Mouse (Mus musculus) ovary, adult 18-20 months (tissue): ENCODE measurements around the gene Atxn1.

Experiments
- DNase-seq: peaks from one replicate; pipeline ENCODE4 v3.0.0; 2022; ENCODE audit warnings: low spot score, mixed read lengths

Gene Atxn1

DNA sequence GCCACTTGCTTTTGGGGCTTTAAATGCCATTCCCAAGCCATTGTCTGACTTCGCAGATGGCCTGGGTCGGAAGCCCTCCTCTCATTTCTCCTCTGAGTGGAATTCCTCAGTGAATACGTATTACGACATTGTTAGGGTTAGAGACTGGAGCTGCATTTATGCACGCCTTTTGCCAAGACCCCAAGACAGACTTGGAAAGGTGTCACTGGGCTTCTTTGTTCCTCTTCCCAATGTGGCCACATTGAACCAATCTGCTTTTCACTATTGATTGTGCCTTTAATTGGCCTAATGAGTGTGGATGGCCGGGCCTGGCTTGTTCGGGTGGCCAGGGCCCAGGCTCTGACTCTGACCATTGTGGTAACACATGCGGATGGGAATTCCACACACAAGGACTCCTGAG, 336.5 kb downstream of the Atxn1 start:
- DNase-seq: no peak

DNA sequence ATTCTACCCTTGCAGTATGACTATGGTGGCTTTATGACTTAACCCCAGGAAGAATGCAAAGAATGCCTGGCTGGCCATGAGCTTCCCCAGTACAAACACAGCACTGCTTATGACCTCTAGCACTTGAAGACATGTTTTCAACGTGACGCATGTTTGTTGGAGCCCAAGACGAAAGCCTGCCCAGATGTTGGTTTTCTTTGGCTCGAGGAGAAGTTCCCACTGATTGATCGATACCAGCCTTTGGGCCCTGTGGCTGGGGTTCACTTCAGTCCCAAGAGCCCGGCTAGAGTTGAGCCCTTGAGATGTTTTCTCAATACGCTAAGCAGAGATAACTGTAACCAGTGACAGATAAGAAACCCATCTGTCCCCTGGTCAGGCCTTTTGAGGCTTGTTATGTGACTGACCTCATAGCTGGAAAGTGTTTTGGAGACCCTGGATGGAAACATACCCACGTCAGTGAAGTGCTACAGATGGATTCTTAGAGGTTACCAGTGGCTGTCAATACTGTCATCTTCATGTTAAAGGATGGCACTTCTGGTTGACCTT, 337.5 kb downstream of the Atxn1 start:
- no peak for DNase-seq

DNA sequence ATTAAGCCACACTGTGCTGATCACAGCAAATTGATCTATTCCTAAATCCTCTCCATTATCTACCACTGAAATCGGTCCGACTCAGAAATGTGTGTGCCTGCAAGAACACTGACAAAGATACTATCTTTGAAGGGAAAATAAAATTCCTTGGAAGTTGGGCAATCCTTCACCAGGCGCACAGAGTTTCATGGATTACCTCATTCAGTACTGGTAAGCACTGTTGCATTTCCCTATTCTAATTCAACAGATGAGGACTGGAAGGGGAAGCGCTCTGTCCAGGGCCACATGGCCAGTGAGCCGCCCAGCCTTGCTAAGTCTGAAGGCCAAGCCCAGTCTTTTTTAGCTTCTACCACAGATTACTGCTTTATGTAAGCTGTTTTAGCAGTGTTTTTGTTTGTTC, 339.1 kb downstream of the Atxn1 start:
- no peak for DNase-seq

DNA sequence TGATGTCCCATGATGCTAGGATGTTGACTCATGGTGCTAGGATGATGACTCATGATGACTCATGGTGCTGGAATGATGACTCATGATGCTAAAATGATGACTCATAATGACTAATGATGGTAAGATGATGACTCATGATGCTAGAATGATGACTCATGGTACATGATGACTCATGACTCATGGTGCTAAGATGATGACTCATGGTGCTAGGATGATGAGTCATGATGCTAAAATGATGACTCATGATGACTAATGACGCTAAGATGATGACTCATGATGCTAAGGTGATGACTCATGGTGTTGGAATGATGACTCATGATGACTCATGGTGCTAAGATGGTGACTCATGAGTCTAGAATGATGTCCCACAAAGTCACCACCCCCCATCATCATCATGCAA, 341.0 kb downstream of the Atxn1 start:
- no peak for DNase-seq

DNA sequence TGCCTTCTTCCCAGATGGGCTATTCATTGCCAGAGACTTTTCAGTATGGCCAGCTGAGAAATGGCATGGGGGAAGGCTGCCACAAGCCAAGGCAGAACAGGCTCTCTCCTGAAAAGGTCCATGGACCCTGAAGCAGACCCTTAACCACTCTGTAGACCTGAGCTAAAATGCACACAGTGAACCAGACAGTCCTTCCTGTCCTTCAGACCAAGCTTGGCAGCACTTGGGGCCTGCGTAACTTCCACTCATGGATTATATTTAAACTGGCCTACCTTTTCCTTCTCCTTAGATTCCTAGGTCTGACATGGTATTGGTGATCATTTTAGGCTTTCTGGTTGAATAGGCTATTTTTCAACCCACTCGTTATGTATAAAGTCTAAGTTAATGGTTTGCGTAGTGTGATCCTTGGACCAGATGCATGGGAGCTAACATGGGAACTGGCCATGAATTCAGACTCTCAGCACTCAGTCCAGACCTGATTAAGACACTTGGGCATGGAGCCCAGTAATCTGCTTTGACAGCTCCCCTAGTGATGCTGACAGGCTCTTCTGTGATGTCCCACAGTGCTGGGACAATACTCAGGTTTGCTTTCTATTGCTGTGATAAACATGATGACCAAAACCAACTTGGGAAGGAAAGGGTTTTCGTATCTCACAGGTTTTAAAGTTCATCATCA, 341.8 kb downstream of the Atxn1 start:
- no peak for DNase-seq

DNA sequence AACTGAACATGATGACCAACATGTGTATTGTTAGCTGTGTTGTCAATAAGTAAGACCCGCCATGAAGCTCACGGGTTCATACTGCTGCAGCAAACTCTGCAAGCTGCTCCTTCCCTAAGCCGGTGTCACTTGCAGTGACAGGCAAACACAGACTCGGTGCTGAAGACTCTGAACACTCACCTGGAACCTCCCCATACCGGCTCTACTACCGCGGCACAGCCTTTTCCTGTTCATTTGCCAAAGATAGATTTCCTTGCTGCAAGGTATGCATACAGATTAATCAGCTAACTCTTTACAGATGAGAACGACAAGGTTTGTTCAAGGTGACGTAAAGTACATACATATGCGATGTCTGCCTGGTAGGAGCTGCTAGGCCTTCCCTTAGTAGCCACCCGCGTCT, 344.1 kb downstream of the Atxn1 start:
- no peak for DNase-seq

DNA sequence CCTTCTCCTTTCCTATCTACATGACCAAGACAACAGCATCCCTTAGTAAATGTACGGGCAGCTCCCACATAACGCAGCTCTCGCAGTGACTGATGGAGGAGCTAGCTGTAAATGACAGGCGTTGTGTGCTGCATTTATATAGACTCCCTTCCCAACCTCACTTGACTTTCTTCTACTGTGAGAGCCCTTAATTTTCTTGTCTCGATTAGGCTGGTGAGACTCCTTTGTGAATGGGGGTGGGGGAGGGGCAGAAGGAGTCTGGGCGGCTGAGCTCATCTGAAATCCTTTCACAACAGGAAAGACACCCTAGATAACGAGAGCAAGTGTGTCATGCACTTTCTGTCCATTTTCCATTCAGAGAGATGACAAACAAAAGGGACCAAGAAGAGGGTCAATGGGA, 344.5 kb downstream of the Atxn1 start:
- DNase-seq: no peak

DNA sequence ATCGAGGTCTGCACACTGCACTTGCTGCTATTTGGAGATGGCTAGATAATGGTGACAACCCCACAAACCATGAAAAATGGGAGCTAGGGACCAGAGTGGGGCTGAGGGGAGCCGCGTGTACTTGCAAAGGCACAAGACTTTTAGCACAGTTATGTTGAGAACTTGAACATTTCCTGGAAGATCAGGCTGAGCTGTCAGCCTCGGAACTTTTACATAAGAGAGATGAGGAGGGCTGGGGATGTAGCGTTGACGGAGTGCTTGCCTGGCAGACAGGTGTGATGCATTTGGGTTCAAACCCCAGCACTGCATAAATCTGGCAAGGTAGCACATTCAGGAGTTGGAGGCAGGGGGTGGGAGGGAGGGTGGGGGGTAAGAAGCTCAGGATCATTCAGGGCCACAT, 346.8 kb downstream of the Atxn1 start:
- no peak for DNase-seq

DNA sequence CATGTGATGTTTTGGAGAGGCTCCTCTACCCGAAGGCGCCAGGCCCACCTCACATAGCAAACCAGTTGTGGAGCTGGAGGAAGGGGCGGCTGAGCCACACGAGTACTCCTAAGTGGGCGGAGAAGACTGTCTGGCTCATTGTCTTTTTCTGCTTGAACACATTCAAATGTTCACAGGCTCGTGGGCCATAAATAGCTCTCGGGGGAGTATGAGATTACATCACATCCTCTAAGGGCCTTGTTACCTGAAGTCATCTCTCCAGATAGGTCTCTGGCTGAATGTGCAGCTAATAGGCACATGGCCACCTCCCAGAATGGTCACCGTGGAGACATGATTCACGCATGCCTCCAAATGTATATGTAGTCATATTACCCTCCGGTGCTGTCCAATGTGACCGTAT, 350.0 kb downstream of the Atxn1 start:
- DNase-seq: no peak

DNA sequence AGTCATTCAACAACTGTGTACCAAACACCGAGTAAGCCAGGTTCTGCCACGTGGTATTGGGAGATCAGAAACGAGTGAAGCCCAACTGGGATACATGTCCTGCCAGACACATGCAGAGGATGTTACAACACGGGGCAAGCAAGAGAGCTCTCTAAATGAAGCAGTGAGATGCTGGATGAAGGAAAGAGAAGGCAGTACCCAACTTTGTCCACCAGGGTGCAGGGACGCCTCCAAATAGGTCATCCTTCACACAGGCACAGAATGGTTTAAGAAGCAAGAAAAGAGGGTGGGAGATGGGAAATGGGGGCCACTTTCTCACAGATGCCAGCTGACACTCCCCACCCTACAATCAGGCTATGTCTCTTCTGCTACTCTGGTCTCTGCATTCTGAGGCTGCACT, 351.5 kb downstream of the Atxn1 start:
- DNase-seq: no peak

DNA sequence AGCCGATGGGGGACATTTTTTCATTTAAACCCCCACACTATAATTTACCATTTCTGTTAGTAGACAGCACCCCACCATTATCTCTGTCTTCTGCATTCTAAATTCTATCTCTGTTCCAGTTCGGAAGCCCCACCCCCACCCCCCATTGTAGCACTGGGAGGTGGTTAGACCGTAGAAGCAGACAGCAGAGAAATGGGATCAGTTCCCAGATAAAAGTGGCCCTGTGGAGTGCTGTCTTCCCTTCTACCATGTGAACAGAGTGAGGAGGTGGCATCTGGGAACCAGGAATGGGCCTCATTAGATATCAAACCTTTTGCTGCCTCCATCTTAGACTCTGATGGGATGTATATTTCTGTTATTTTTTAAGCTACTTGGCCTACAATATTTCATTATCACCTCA, 353.3 kb downstream of the Atxn1 start:
- DNase-seq: no peak

DNA sequence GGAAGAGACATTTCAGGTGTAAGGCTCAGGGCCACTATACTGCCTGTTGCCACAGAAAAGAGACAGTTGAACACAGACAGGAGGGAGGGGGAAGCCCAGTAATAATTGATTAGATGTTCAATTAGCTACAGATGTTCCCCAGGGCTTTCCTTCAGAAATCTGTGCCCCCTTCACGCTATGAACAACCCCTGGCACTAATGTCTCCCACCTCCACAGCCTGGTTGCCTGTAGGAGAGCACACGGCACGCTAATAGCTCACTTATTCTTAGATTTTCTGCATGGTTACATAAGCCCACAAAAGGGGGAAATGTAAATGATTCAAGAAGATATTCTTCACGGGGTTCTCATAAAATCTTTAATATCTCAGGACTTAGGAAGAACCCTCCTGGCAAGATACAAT, 355.3 kb downstream of the Atxn1 start:
- no peak for DNase-seq

DNA sequence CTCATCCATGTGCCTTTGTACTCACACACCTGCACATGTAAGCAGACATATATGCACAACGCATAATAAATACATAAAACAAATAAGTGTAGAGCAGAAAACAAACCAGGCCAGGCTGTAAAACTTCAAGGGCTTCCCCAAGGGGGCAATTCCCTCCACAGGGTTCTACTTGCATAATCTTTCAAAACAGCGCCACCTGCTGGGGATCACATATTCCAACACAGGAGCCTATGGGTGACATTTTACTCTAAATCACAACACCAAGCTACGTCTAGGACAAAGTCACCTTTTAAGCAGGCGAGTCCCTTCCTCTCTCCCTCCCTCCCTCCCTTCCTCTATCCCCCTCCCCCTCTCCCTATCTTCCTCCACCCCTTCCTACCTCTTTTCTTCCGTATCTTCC, 356.2 kb downstream of the Atxn1 start:
- DNase-seq: no peak

DNA sequence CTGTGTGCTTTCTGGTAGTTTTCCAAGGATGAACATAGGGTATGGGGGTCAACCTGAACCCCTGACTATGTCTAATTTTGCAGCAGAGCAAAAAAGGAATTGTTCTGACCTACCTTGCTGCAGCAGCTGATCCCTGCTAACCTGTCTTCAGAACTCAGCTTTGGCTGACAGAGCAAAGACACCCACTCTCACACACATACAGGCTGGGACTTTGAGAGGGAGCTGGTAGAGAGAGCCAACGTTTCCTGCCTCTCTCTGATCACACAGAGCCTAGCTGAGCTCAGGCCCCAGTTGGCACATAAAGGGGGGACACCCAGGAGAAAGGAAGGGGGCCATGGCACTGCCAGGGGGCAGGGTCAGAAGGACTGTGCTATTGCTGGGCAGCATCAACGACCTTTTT, 356.9 kb downstream of the Atxn1 start:
- no peak for DNase-seq

DNA sequence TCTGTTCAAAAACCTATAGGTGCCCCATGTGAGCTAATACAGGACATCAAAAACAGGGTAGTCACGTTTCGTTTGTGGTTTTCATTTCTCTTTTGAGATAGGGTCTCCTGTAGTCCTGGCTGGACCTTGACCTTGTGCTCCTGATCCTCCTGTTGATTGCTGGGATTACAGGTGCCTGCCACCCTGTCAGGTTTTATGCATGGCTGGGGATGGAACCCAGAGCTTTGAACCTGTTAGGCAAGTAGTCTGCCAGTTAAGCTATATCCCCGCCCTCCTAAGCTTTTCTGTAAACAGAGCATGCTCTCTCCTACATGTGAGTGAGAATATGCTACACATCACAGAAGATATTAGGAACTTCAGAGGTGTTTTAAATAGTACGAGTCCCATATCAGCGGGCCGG, 361.2 kb downstream of the Atxn1 start:
- no peak for DNase-seq

DNA sequence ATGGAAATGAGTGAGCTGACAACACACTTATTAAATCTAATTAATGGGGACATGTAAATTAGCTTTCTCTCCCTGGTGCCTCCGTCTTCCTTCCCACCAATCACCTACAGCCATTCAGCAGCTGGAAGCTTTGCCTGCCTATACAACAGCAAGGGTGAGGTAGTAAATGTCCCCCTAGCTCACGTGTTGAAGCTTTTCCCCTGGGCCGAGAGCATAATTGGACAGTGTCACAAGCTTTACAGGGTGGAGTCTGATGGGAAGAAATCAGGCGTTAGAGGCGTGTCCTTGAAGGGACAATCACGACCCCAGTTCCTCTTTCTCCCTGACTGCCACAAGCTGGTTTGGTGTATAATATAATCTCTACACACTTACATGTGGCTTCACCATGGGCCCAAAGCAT, 364.4 kb downstream of the Atxn1 start:
- DNase-seq: no peak

DNA sequence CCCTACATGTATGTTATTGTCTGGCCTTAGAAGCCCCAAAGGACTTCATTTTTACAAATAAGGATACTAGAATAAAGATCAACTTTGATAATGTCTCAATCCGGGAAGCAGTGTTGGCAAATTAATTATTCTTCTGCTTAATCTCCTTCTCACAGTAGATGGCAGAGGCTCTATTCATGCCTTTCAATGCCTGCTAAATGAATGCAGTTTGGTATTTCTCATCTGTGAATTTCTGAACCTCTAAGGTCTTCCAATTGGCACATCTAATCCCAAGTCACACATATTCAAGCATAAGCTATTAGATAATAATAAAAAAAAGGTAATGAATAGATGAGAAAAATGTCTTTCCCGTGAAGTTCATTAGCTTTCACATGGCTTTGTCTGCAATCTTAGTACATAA, 365.0 kb downstream of the Atxn1 start:
- DNase-seq: no peak

DNA sequence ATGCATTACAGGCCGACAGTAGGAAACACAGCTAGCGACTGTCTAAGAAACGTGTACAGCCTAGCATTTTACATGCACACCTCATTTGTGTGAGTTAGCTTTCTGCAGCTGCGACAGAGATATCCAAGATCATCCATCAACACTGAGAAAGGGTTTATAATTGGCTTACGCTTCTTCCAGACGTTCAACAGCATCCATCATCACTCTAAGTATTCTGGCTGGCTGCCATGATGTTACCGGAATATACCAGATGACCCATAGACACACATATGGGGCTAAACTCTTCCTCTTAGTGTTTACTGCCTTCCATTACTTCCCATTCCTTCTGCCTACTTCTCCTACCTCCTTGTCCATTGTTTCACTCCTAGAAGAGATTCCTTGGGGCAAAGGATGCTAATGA, 369.4 kb downstream of the Atxn1 start:
- no peak for DNase-seq

DNA sequence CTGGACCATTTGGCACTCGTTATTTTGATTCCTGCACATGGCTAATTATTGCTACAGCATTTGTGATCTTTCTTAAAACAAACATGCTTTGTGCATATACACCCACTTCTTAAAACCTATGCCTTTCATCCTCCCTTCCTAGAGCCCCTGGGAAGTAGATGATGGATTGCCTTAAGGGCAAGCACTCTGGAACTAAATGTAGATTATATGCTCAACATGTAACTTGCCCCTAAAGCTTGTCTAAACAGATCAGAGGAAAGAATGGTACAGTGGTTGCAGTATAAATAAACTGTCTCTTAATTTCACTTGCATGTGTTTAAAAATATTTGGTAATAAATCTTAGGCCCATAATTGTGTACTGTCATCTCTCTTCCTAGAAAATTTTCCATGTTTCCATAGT, 370.9 kb downstream of the Atxn1 start:
- DNase-seq: no peak

DNA sequence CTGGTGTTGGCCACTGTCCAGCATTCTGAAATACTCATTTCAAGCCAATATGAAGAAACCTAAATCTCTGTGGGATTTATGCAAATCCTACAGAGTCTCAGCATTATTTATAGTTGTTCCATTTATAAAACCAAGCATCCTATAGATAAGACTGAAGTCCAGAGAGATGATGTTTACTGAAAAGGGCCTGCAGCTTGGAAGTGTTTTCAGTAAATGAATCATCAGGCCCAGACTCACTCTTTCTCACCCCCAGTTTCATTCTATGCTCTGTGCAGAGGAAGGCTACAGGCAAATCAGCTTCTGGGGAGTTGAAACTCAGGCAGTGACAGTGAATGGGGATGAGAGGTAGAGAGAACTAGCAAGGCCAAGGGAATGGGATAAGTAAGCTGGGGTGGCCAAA, 373.9 kb downstream of the Atxn1 start:
- DNase-seq: no peak

DNA sequence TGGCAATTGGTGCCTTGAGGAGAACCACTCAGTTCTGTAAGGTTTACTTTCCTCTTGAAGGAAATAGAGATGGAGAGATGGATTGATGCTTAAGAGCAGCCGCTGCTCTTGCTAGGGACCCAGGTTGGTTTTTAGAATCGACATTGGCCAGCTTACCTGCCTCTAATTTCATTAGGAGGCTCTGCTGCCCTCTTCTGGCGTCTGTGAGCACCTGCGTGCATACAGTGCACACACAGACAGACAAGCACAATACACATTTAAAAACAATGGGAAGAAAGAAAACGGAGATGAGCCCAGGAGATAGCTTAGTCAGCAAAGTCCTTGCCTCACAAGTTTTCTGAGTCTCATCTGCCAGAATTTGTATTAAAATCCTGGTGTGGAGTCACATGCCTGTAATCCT, 381.7 kb downstream of the Atxn1 start:
- DNase-seq: no peak

DNA sequence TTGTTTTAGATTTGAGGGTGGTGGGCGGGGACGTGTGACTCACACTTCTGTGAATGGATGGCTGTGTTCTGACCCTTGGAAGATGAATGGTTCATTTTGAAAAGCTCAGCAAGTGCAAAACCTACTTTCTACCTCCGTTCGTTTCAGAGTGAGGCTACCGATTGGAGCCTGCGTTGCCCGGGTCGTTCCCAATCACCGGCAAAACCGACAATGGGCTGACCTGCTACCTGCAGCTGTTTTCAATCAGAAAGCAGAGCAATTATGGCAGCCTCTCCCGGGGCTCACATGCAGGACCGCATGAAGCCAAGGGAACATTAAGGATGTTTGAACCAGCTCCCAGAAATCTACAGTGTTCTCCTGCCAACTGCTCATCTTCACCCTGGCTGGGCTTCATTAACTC, 382.5 kb downstream of the Atxn1 start:
- no peak for DNase-seq

DNA sequence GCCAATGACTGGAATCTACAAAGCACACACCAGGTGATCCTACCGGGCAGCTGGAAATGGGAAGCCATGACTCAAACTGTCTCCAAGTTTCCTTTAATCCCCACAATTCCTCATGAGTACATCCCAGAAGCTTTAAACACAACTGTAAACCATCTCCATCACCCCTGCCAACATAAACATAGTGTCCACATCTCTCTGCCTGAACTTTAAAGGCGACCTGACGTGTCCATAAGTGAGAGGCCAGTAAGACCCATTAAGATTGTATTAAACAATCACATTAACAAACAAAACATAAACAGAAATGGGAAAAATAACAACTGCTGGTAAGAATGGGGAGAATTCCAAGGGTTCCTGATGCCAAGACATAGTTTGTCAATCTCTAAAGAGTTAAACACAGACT, 385.1 kb downstream of the Atxn1 start:
- DNase-seq: no peak

DNA sequence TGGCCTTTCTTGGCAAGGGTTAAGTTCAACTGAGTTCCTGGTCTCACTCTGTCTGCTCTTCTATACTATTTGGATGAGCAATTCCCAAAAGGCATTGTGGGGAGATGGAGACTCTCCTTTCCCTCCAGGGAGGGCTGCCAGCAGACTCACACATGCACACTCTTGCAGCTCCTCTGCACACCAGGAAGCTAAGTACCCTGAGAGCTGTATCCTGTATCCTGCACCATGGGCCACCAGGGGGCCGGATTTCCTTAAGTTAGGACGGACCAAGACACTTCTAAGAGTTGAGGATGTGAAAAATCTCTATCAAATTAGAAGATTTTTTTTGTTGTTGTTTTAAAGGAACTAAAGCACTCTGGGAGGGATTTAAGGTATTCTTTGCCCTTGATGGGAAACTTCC, 387.0 kb downstream of the Atxn1 start:
- DNase-seq: no peak

DNA sequence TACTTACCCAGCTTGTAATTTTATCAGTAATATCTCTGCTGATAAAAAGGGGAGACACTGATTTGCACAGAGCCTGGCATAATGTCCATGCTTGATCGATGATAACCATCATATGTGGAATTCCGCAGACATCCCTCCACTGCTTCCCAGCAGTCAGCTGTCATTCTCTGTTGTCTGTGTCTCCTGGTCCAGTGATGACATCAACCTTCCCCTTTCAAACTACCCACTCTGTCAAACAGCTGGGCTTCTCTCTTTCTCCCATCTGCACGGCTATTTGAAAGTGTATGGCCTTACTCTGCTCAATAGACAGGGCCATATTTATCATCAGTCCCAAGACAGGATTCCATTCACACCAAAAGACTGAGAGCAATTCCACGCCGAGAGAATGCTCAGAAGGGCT, 387.4 kb downstream of the Atxn1 start:
- no peak for DNase-seq
